Mouse (Mus musculus) liver, embryonic 11.5 days (tissue): ENCODE measurements at regions not wholly inside any gene's neighbourhood (a gene's known extent, or its start where the extent isn't known, plus 50 kb on each side); places are given as distances from the start of the nearest gene placed in this dataset.

ENCODE experiments used
- ATAC-seq: fragments of 200-750 bp; cut with Nextera tagmentation; replicated peaks from 2 replicates; pipeline ENCODE4 v1.8.0; 2017; ENCODE audit warnings: moderate number of reproducible peaks, mild to moderate bottlenecking, moderate TSS enrichment, moderate library complexity; ENCODE audit not compliant: low FRiP score
- DNase-seq: peaks from one replicate; pipeline ENCODE4 v3.0.0-alpha.2; 2017; ENCODE audit warnings: low spot score
- H3K27ac ChIP-seq: fragments of 300-500 bp; sonication (generic); 2 replicates; pipeline ENCODE4 v1.5.1; 2014; ENCODE audit warnings: mild to moderate bottlenecking, low read depth, low read length, control low read depth
- H3K27me3 ChIP-seq: fragments of 300-500 bp; sonication (generic); replicated peaks from 2 replicates; pipeline ENCODE4 v1.6.1; 2014; ENCODE audit warnings: low read length, mixed read lengths; ENCODE audit not compliant: control insufficient read depth, insufficient read depth
- H3K36me3 ChIP-seq: fragments of 300-500 bp; sonication (generic); 2 replicates; pipeline ENCODE4 v1.6.1; 2014; ENCODE audit warnings: mild to moderate bottlenecking, low read length, moderate library complexity, mixed read lengths; ENCODE audit not compliant: control insufficient read depth, insufficient read depth
- H3K4me1 ChIP-seq: fragments of 300-500 bp; sonication (generic); replicated peaks from 2 replicates; pipeline ENCODE4 v1.6.1; 2014; ENCODE audit warnings: low read length, mixed read lengths; ENCODE audit not compliant: control insufficient read depth, insufficient read depth
- H3K4me2 ChIP-seq: fragments of 300-500 bp; sonication (generic); 2 replicates; pipeline ENCODE4 v1.6.1; 2014; ENCODE audit warnings: mild to moderate bottlenecking, control low read depth, moderate library complexity
- H3K4me3 ChIP-seq: fragments of 300-500 bp; sonication (generic); 2 replicates; pipeline ENCODE4 v1.5.1; 2014; ENCODE audit warnings: low read depth, low read length, control low read depth
- H3K9ac ChIP-seq: fragments of 300-500 bp; sonication (generic); 2 replicates; pipeline ENCODE4 v1.6.1; 2014; ENCODE audit warnings: low read depth, low read length, control low read depth
- H3K9me3 ChIP-seq: fragments of 300-500 bp; sonication (generic); 2 replicates; pipeline ENCODE4 v1.6.1; 2016; ENCODE audit warnings: low read length, inconsistent platforms, mixed read lengths; ENCODE audit not compliant: control insufficient read depth
- WGBS: fragments of 180-500 bp; shearing (Covaris S2); extraction: QIAGEN DNeasy Blood & Tissue Kit; methylation state at CpG from one replicate; pipeline ENCODE4 v1.1.7; 2014; 5-methylcytosine and 5-hydroxymethylcytosine counted together

GRCm38 (mm10) chr8:15323421-15323820 is 277.5 kb upstream of the BB014433 start:
- Histone ChIP-seq H3K27ac (no peak overlapping the region), H3K4me1 (no peaks in the 10 kb centered on the region), H3K4me3 (no peak overlapping the region), H3K27me3 (no peaks in the 10 kb centered on the region), H3K9ac (no peak overlapping the region), H3K4me2 (no peak overlapping the region), H3K36me3 (no peaks in the 10 kb centered on the region), H3K9me3 (no peaks in the 10 kb centered on the region)
- ATAC-seq (no peak), DNase-seq (no peak)
- WGBS: 81% methylated on average over 4 of the region's 4 CpGs

GRCm38 (mm10) chr8:15318082-15318816 is 272.4 kb upstream of the BB014433 start:
- Histone ChIP-seq H3K9ac (no peak overlapping the region), H3K27me3 (no peaks in the 10 kb centered on the region), H3K9me3 (no peaks in the 10 kb centered on the region), H3K4me2 (no peak overlapping the region), H3K4me1 (no peaks in the 10 kb centered on the region), H3K27ac (no peak overlapping the region), H3K4me3 (no peak overlapping the region), H3K36me3 (no peaks in the 10 kb centered on the region)
- WGBS: 80% methylated on average over 16 of the region's 16 CpGs
- no peak for DNase-seq
- ATAC-seq: no peak

GRCm38 (mm10) chr8:15313481-15313880 is 267.6 kb upstream of the BB014433 start:
- H3K27me3 ChIP-seq: no peaks in the 10 kb centered on the region
- H3K4me2 ChIP-seq: no peak overlapping the region
- WGBS: 60% methylated on average over 5 of the region's 5 CpGs
- ATAC-seq (no peak), DNase-seq (no peak)
- no peak overlapping the region for H3K9ac ChIP-seq
- no peaks in the 10 kb centered on the region for H3K9me3 ChIP-seq
- H3K4me1 ChIP-seq: no peaks in the 10 kb centered on the region
- H3K36me3 ChIP-seq: no peaks in the 10 kb centered on the region
- no peak overlapping the region for H3K27ac ChIP-seq
- no peak overlapping the region for H3K4me3 ChIP-seq

GRCm38 (mm10) chr8:15311509-15311908 is 265.6 kb upstream of the BB014433 start:
- Histone ChIP-seq H3K27ac (no peak overlapping the region), H3K36me3 (no peaks in the 10 kb centered on the region), H3K9me3 (no peaks in the 10 kb centered on the region), H3K9ac (no peak overlapping the region), H3K27me3 (no peaks in the 10 kb centered on the region), H3K4me3 (no peak overlapping the region), H3K4me1 (no peaks in the 10 kb centered on the region), H3K4me2 (no peak overlapping the region)
- 79% methylated on average over 4 of the region's 4 CpGs for WGBS
- DNase-seq: no peak
- ATAC-seq: no peak

GRCm38 (mm10) chr8:15311045-15311444 is 265.2 kb upstream of the BB014433 start:
- DNase-seq (no peak), ATAC-seq (no peak)
- no peaks in the 10 kb centered on the region for H3K4me1 ChIP-seq
- H3K27ac ChIP-seq: no peak overlapping the region
- H3K4me3 ChIP-seq: no peak overlapping the region
- H3K36me3 ChIP-seq: no peaks in the 10 kb centered on the region
- WGBS: 82% methylated on average over 7 of the region's 7 CpGs
- no peaks in the 10 kb centered on the region for H3K9me3 ChIP-seq
- no peak overlapping the region for H3K9ac ChIP-seq
- no peaks in the 10 kb centered on the region for H3K27me3 ChIP-seq
- no peak overlapping the region for H3K4me2 ChIP-seq

GRCm38 (mm10) chr8:15304143-15304677 is 258.3 kb upstream of the BB014433 start:
- no peak for ATAC-seq
- WGBS: 76% methylated on average over 2 of the region's 2 CpGs

GRCm38 (mm10) chr8:15273775-15274174 is 227.9 kb upstream of the BB014433 start:
- 71% methylated on average over 5 of the region's 5 CpGs for WGBS
- no peak for DNase-seq
- Histone ChIP-seq H3K4me1 (no peaks in the 10 kb centered on the region), H3K27me3 (no peaks in the 10 kb centered on the region), H3K4me2 (no peak overlapping the region), H3K27ac (no peak overlapping the region), H3K4me3 (no peak overlapping the region), H3K9me3 (no peaks in the 10 kb centered on the region), H3K36me3 (no peaks in the 10 kb centered on the region), H3K9ac (no peak overlapping the region)
- no peak for ATAC-seq

More at GRCm38 (mm10) chr8:15304143-15304677, 258.3 kb upstream of the BB014433 start:
- H3K27ac ChIP-seq: no peak overlapping the region
- H3K4me1 ChIP-seq: no peaks in the 10 kb centered on the region
- no peak overlapping the region for H3K4me2 ChIP-seq
- H3K36me3 ChIP-seq: no peaks in the 10 kb centered on the region
- H3K9ac ChIP-seq: no peak overlapping the region
- H3K9me3 ChIP-seq: no peaks in the 10 kb centered on the region
- no peak overlapping the region for H3K4me3 ChIP-seq
- no peak for DNase-seq
- no peaks in the 10 kb centered on the region for H3K27me3 ChIP-seq

GRCm38 (mm10) chr8:15271793-15272587 is 226.1 kb upstream of the BB014433 start:
- Histone ChIP-seq H3K9ac (no peak overlapping the region), H3K4me2 (no peak overlapping the region), H3K4me1 (no peaks in the 10 kb centered on the region), H3K9me3 (no peaks in the 10 kb centered on the region), H3K27me3 (no peaks in the 10 kb centered on the region), H3K36me3 (no peaks in the 10 kb centered on the region), H3K27ac (no peak overlapping the region), H3K4me3 (no peak overlapping the region)
- 54% methylated on average over 17 of the region's 17 CpGs for WGBS
- ATAC-seq (no peak), DNase-seq (no peak)
